11 mouse cellular contexts compared by ENCODE assay signal in the genomic region with DNA sequence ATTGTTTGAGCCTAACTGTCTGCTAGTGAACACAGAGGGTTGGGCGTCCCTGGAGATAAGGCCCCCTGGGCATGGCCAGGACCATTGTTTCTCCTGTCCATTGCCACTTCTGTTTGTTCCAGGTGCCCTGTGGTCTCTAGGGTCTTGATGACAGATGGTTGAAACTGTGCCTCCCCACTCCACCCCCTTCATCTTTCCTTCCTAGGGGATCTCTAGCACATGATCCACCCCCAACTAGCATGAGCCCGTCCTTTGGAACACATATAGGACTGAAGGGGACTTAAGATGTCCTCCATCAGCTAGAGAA. TPM values are rescaled to one million over a fixed set of nuclear protein-coding genes. Genes with fewer than 3 reads are reported as not detected.
DNase-seq lines count a peak whose midpoint lies in the region; ATAC-seq lines count a peak whose summit lies in the region.
"Had no signal": no experiment of that assay in that cellular context is flagged by ENCODE, and none has a peak within 500 bp of the region (broad histone marks: within the 10 kb centered on the region; RNA-seq: fewer than 3 reads in every experiment).

No protein-coding gene starts in this region.

- WGBS in lung, embryonic 15.5 days = 38% methylated on average over 2 of the region's 2 CpGs
- WGBS in forebrain, embryonic 15.5 days = 36% methylated on average over 2 of the region's 2 CpGs
- WGBS in limb, embryonic 12.5 days = 33% methylated on average over 2 of the region's 2 CpGs
- 48% methylated on average over 2 of the region's 2 CpGs for WGBS in neural tube, embryonic 15.5 days

- peaks cover 34% of the 10 kb centered on the region for H3K4me1 ChIP-seq in lung, embryonic 15.5 days
- peaks cover 19% of the 10 kb centered on the region for H3K4me1 ChIP-seq in forebrain, embryonic 15.5 days
- H3K4me1 ChIP-seq in limb, embryonic 12.5 days (replicated peaks) = peaks cover 57% of the 10 kb centered on the region
- peaks cover 17% of the 10 kb centered on the region for H3K4me1 ChIP-seq in neural tube, embryonic 15.5 days

- H3K27ac ChIP-seq in lung, embryonic 15.5 days = peak overlapping the region; percentile 90
- H3K27ac ChIP-seq in forebrain, embryonic 15.5 days (replicated peaks) = no peak overlapping the region
- H3K27ac ChIP-seq in limb, embryonic 12.5 days = peak overlapping the region; percentile 97
- H3K27ac ChIP-seq in neural tube, embryonic 15.5 days (replicated peaks) = 0 out of 2 replicates have a peak overlapping the region, but pooled peaks have one; percentile 1

- H3K27me3 ChIP-seq in lung, embryonic 15.5 days = no peaks in the 10 kb centered on the region
- H3K27me3 ChIP-seq in forebrain, embryonic 15.5 days = peaks cover 25% of the 10 kb centered on the region
- no peaks in the 10 kb centered on the region for H3K27me3 ChIP-seq in limb, embryonic 12.5 days
- peaks cover 45% of the 10 kb centered on the region for H3K27me3 ChIP-seq in neural tube, embryonic 15.5 days (replicated peaks)
- H3K27me3 ChIP-seq: Patski had no signal

- no peak for ATAC-seq in lung, embryonic 15.5 days (ENCODE audit: borderline replicate concordance, extremely low read depth, low FRiP score, low TSS enrichment)
- ATAC-seq in forebrain, embryonic 15.5 days (replicated peaks) = no peak
- no peak for ATAC-seq in limb, embryonic 12.5 days (ENCODE audit: insufficient number of reproducible peaks, insufficient read depth, low FRiP score, low TSS enrichment, low read depth)
- no peak for ATAC-seq in neural tube, embryonic 15.5 days (ENCODE audit: low FRiP score)

- no peaks in the 10 kb centered on the region for H3K36me3 ChIP-seq in lung, embryonic 15.5 days
- H3K36me3 ChIP-seq in forebrain, embryonic 15.5 days = no peaks in the 10 kb centered on the region
- peaks cover 18% of the 10 kb centered on the region for H3K36me3 ChIP-seq in limb, embryonic 12.5 days
- H3K36me3 ChIP-seq in neural tube, embryonic 15.5 days = no peaks in the 10 kb centered on the region

- peak overlapping the region; percentile 85 for H3K4me2 ChIP-seq in lung, embryonic 15.5 days
- peak overlapping the region; percentile 88 for H3K4me2 ChIP-seq in forebrain, embryonic 15.5 days (replicated peaks)
- peak overlapping the region; percentile 89 for H3K4me2 ChIP-seq in limb, embryonic 12.5 days
- peak overlapping the region; percentile 83; the same call in 1 of the 2 replicates for H3K4me2 ChIP-seq in neural tube, embryonic 15.5 days

- H3K9me3 ChIP-seq in lung, embryonic 15.5 days = no peaks in the 10 kb centered on the region
- H3K9me3 ChIP-seq in forebrain, embryonic 15.5 days = no peaks in the 10 kb centered on the region
- no peaks in the 10 kb centered on the region for H3K9me3 ChIP-seq in limb, embryonic 12.5 days
- H3K9me3 ChIP-seq in neural tube, embryonic 15.5 days (replicated peaks) = no peaks in the 10 kb centered on the region

- no peak for DNase-seq in lung, postnatal 25 days (ENCODE audit: low spot score)
- DNase-seq in cerebellum, adult 11-12 months = no peak
- no peak for DNase-seq in adipocyte (ENCODE audit: low spot score)
- DNase-seq in layer of hippocampus, postnatal 14 days (ENCODE audit: low spot score in 2 of 2) = no peak

- no peak overlapping the region for H3K4me3 ChIP-seq in lung, embryonic 15.5 days
- no peak overlapping the region for H3K4me3 ChIP-seq in forebrain, embryonic 15.5 days
- peak overlapping the region; percentile 99 for H3K4me3 ChIP-seq in limb, embryonic 12.5 days (replicated peaks)
- peak overlapping the region; percentile 52 for H3K4me3 ChIP-seq in neural tube, embryonic 15.5 days (replicated peaks)

- H3K9ac ChIP-seq in lung, embryonic 15.5 days = 0 out of 2 replicates have a peak overlapping the region, but pooled peaks have one; percentile 80
- 0 out of 2 replicates have a peak overlapping the region, but pooled peaks have one; percentile 49 for H3K9ac ChIP-seq in forebrain, embryonic 15.5 days (replicated peaks)
- H3K9ac ChIP-seq in limb, embryonic 12.5 days (replicated peaks) = peak overlapping the region; percentile 89; the same call in 1 of the 2 replicates
- H3K9ac ChIP-seq in neural tube, embryonic 15.5 days (replicated peaks) = no peak overlapping the region

RNA-seq across cellular contexts. Expression of gene Oaf, which starts 0.8 kb away (rescaled TPM):
- 48.9 and 54.2 TPM in 2 replicates for polyA plus RNA-seq in lung, embryonic 15.5 days (2015; fragmentation: Nextera tagmentation; extraction: Ambion mirVana)
- polyA plus RNA-seq in forebrain, embryonic 15.5 days (2015; fragmentation: Nextera tagmentation; extraction: Ambion mirVana) = 6.6 and 6.9 TPM in 2 replicates
- polyA plus RNA-seq in limb, embryonic 12.5 days (2016; fragmentation: Nextera tagmentation; extraction: Ambion mirVana) = 100 and 102 TPM in 2 replicates
- 9.4 and 16.3 TPM in 2 replicates for polyA plus RNA-seq in neural tube, embryonic 15.5 days (2015; fragmentation: Nextera tagmentation; extraction: Ambion mirVana)
- 10 to 100 TPM; 18.2 to 24.4 TPM for total RNA-seq in layer of hippocampus, postnatal 14 days (2021)

RNA-seq across cellular contexts. Expression of gene Pou2f3, which starts 30.4 kb away (rescaled TPM):
- 0.08 and 0.22 TPM in 2 replicates for polyA plus RNA-seq in lung, embryonic 15.5 days (2015; fragmentation: Nextera tagmentation; extraction: Ambion mirVana)
- polyA plus RNA-seq in forebrain, embryonic 15.5 days (2015; fragmentation: Nextera tagmentation; extraction: Ambion mirVana) = not detected in 2 replicates
- not detected in 2 replicates for polyA plus RNA-seq in limb, embryonic 12.5 days (2016; fragmentation: Nextera tagmentation; extraction: Ambion mirVana)
- polyA plus RNA-seq in neural tube, embryonic 15.5 days (2015; fragmentation: Nextera tagmentation; extraction: Ambion mirVana) = 0.47 TPM in 1 of 2 replicates, not detected in the other
- not detected for total RNA-seq in layer of hippocampus, postnatal 14 days (2021)
- total RNA-seq: gastrocnemius, postnatal 25 days; megakaryocyte, adult 5-6 weeks had no signal

Comparison
In these comparisons a context has a peak if more than half of its experiments do, and no peak if none do; other contexts are left out.
1. H3K4me3 ChIP-seq: peak in limb, embryonic 12.5 days (single experiment) and neural tube, embryonic 15.5 days (single experiment); none in lung, embryonic 15.5 days (single experiment) and forebrain, embryonic 15.5 days (single experiment).
2. Peak in every context shown above with its lines, with median percentiles within 50 percentile points of each other: H3K4me2 ChIP-seq.